Mouse (Mus musculus) kidney, postnatal 0 days (tissue): ENCODE data around the gene Myadm. TPM values are rescaled to one million over a fixed set of nuclear protein-coding genes. Genes with fewer than 3 reads are reported as not detected.
A peak's percentile ranks its signal among the peaks of the same experiment; 100 is the strongest.

Experiments used
- ATAC-seq: fragments of 200-750 bp; cut with Nextera tagmentation; replicated peaks from 2 replicates; pipeline ENCODE4 v1.8.0; 2017; ENCODE audit warnings: low read depth, moderate number of reproducible peaks, moderate TSS enrichment, moderate library complexity; ENCODE audit not compliant: low FRiP score
- DNase-seq: peaks from one replicate; pipeline ENCODE4 v3.0.0-alpha.2; 2016; ENCODE audit warnings: low spot score
- H3K27ac ChIP-seq: fragments of 300-500 bp; sonication (generic); 2 replicates; pipeline ENCODE4 v1.5.1; 2014; ENCODE audit warnings: mild to moderate bottlenecking
- H3K27me3 ChIP-seq: fragments of 300-500 bp; sonication (generic); 2 replicates; pipeline ENCODE4 v1.6.1; 2014; ENCODE audit warnings: low read length, mixed read lengths; ENCODE audit not compliant: insufficient read depth
- H3K36me3 ChIP-seq: fragments of 300-500 bp; sonication (generic); 2 replicates; pipeline ENCODE4 v1.6.1; 2014; ENCODE audit warnings: low read length, mixed read lengths; ENCODE audit not compliant: insufficient read depth
- H3K4me1 ChIP-seq: fragments of 300-500 bp; sonication (generic); replicated peaks from 2 replicates; pipeline ENCODE4 v1.6.1; 2014; ENCODE audit warnings: antibody characterized with exemption, low read length, mixed read lengths; ENCODE audit not compliant: insufficient read depth
- H3K4me2 ChIP-seq: fragments of 300-500 bp; sonication (generic); 2 replicates; pipeline ENCODE4 v1.6.1; 2014; ENCODE audit warnings: mild to moderate bottlenecking, low read length, moderate library complexity, mixed read lengths
- H3K4me3 ChIP-seq: fragments of 300-500 bp; sonication (generic); replicated peaks from 2 replicates; pipeline ENCODE4 v1.5.1; 2014; ENCODE audit warnings: low read depth, low read length
- H3K9ac ChIP-seq: fragments of 300-500 bp; sonication (generic); 2 replicates; pipeline ENCODE4 v1.6.1; 2014; ENCODE audit warnings: low read depth, low read length
- H3K9me3 ChIP-seq: fragments of 300-500 bp; sonication (generic); replicated peaks from 2 replicates; pipeline ENCODE4 v1.6.1; 2016; ENCODE audit warnings: low read length, inconsistent platforms, mixed read lengths
- CTCF ChIP-seq: IDR thresholded peaks from 2 replicates; pipeline ENCODE4 v1.5.1; 2016; ENCODE audit warnings: antibody characterized with exemption, low read depth, mild to moderate bottlenecking, moderate library complexity
- WGBS: fragments of 180-500 bp; shearing (Covaris S2); extraction: QIAGEN DNeasy Blood & Tissue Kit; methylation state at CpG from one replicate; pipeline ENCODE4 v1.1.7; 2014; 5-methylcytosine and 5-hydroxymethylcytosine counted together
- polyA plus RNA-seq: library from polyadenylated mRNA; unstranded; fragments of >200 nt; fragmentation: Nextera tagmentation; extraction: Ambion mirVana; gene quantifications from 2 replicates; pipeline ENCODE4 v1.2.1, GENCODE M21; 2015

The Myadm gene
- polyA plus RNA-seq, 1 experiment from 2014 or later, result 73.0 TPM

DNA sequence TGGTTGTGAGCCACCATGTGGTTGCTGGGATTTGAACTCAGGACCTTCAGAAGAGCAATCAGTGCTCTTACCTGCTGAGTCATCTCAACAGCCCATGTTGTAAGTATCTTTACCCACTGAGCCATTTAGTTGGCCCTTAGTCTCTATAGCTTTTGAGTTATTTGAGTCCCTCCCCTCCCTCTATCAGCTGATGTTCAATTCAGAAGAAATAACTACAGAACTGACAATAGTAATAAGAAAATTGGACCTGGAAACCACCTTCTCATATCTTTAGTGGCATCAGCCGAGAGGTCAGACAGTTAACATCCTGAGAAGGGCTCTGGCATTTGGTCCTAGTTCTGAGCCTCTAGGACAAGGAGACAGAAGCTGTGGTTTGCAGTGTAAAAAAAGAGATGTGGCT lies 5.9 kb downstream of the Myadm start:
- ATAC-seq, result no peak
- no peak overlapping the region for H3K27ac ChIP-seq
- H3K4me1 ChIP-seq, result 0 out of 2 replicates have a peak, but pooled peaks cover 6% of the 10 kb centered on the region
- no peak overlapping the region for H3K4me2 ChIP-seq
- H3K9me3 ChIP-seq, result no peaks in the 10 kb centered on the region
- peaks cover 15% of the 10 kb centered on the region for H3K36me3 ChIP-seq
- no peaks in the 10 kb centered on the region for H3K27me3 ChIP-seq
- no peak overlapping the region for H3K4me3 ChIP-seq
- no peak for DNase-seq
- no peak for TF ChIP-seq CTCF
- H3K9ac ChIP-seq, result no peak overlapping the region
- WGBS, result 97% methylated on average over 1 of the region's 1 CpGs

DNA sequence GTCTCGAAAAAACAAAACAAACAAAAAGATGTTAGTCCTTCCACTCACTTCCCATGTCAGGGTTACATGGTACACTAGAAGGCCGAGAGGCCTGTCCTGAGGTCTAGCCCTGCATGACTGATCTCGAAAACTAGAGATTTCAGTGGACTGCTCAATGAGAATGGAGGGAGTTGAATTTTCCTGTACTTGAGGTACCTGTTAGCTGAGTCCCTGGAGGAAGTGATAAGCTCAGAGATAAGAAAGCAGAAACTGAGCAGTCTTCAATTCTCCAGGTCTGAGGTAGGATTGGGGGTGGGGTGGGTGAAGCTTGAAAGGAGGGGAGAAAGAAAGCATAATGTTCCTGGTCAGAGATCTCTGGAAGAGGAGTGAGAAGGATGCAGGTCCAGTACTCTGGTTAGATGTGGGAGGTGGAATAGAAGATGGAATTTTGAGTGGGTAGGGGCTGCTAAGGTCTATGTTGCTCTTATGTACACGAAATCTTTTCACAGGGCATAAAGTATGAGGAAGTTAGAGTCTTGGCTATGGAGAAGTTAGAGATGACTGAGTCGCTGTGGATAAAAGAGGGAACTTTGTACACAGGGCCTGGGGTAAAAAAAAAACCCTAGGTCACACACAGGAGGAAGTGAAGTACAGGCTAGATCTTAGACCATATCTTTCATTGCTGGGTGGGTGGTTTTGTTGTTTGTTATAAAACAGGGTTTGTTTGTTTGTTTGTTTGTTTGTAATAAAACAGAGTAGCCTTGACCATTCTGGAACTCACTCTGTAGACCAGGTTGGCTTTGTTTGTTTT lies 6.6 kb downstream of the Myadm start:
- Histone ChIP-seq H3K4me2 (no peak overlapping the region), H3K27me3 (no peaks in the 10 kb centered on the region), H3K4me3 (no peak overlapping the region), H3K27ac (no peak overlapping the region), H3K36me3 (peaks cover 17% of the 10 kb centered on the region), H3K4me1 (0 out of 2 replicates have a peak, but pooled peaks cover 6% of the 10 kb centered on the region), H3K9ac (no peak overlapping the region), H3K9me3 (no peaks in the 10 kb centered on the region)
- DNase-seq (no peak), ATAC-seq (no peak)
- WGBS, result 80% methylated on average over 5 of the region's 5 CpGs
- no peak for TF ChIP-seq CTCF

DNA sequence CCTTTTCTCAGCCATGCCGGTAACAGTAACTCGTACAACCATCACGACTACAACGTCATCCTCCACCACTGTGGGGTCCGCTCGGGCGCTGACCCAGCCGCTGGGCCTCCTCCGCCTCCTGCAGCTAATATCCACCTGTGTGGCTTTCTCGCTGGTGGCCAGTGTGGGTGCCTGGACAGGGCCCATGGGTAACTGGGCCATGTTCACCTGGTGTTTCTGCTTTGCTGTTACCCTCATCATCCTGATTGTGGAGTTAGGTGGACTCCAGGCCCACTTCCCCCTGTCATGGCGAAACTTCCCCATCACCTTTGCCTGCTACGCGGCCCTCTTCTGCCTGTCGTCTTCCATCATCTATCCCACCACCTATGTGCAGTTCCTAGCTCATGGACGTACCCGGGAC lies 7.8 kb downstream of the Myadm start:
- H3K4me1 ChIP-seq, result 0 out of 2 replicates have a peak, but pooled peaks cover 8% of the 10 kb centered on the region
- DNase-seq, result no peak
- no peak overlapping the region for H3K27ac ChIP-seq
- H3K36me3 ChIP-seq, result peaks cover 17% of the 10 kb centered on the region
- no peak overlapping the region for H3K9ac ChIP-seq
- ATAC-seq, result no peak
- H3K4me2 ChIP-seq, result no peak overlapping the region
- no peak for TF ChIP-seq CTCF
- H3K4me3 ChIP-seq, result no peak overlapping the region
- no peaks in the 10 kb centered on the region for H3K9me3 ChIP-seq
- whole genome bisulfite sequencing, result 89% methylated on average over 16 of the region's 16 CpGs
- no peaks in the 10 kb centered on the region for H3K27me3 ChIP-seq

DNA sequence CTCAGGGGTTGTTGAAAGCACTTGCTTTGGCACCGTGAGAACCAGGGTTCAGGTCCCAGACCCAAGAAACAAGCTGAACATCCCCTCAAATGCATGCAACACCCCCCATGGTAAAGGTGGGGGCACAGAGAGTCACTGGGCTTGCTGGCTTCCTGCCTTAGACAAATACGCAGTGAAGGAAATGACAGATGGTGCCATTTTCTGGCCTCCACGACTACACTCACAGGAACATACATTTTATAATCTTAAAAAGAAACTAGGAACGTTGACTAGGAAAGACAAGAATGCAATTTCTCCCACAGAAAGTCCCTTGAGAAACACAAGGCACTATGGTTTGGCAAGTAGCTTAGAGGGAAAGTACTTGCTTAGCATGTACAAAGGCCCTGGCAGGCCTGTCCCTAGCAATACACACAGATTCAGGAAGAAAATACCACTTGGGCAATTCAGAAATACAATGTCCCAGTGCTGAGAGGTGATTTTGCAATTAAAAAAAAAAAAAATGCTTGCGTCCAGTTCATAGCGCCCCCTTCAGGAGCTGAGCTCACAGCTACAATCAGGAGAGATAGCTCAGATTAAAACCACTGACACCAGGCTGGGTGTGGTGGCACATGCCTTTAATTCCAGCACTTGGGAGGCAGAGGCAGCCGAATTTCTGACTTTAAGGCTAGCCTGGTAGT lies 11.2 kb downstream of the Myadm start:
- no peak overlapping the region for H3K4me3 ChIP-seq
- peaks cover 17% of the 10 kb centered on the region for H3K36me3 ChIP-seq
- WGBS, result 54% methylated on average over 7 of the region's 7 CpGs
- DNase-seq (peak; percentile 41), ATAC-seq (no peak)
- peak; percentile 53 for TF ChIP-seq CTCF
- peaks cover 13% of the 10 kb centered on the region for H3K27me3 ChIP-seq
- no peaks in the 10 kb centered on the region for H3K9me3 ChIP-seq
- no peak overlapping the region for H3K4me2 ChIP-seq
- no peak overlapping the region for H3K27ac ChIP-seq
- H3K9ac ChIP-seq, result no peak overlapping the region
- H3K4me1 ChIP-seq, result peaks cover 23% of the 10 kb centered on the region

DNA sequence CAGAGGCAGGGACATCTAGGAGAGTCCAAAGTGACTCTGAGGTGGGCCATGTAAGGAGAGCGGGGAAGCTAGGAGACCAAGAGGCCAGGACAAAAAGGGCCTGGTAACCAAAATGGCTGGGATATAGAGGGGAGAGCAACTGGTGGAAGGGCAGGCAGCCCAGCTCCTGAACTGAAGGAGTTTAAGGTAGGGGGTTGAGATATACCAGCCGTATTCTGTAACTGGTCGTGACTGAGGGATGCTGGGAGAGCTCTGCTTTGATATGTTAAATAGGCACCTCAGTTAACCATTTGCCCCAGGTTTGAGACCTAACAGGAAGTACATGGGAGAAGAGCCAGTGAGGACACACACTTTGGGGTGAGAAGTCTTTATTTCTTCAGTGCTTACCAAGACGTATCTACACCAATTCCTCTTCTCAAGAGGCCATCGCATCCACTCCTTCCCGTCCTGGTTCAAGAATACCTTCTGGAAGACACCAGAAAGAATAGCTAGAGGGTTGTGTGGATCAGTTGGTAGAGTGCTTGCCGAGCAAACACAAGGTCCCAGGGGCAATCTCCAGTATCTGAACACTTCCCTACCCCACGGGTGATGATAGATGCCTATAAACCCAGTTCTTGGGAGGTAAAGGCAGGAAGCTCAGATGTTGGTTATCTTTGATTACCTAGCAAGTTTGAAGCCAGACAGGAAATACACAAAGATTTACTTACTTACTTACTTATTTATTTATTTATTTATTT lies 12.2 kb downstream of the Myadm start:
- H3K27me3 ChIP-seq, result peaks cover 13% of the 10 kb centered on the region
- no peak for ATAC-seq
- H3K4me3 ChIP-seq, result no peak overlapping the region
- H3K9me3 ChIP-seq, result no peaks in the 10 kb centered on the region
- H3K4me1 ChIP-seq, result peaks cover 23% of the 10 kb centered on the region
- peaks cover 17% of the 10 kb centered on the region for H3K36me3 ChIP-seq
- H3K9ac ChIP-seq, result no peak overlapping the region
- TF ChIP-seq CTCF, result no peak
- H3K27ac ChIP-seq, result no peak overlapping the region
- no peak overlapping the region for H3K4me2 ChIP-seq
- no peak for DNase-seq
- 64% methylated on average over 8 of the region's 8 CpGs for WGBS
